Mouse (Mus musculus): Measurements from ENCODE around the gene Gm8879. TPM values are rescaled to one million over a fixed set of nuclear protein-coding genes. Genes with fewer than 3 reads are reported as not detected.
"Not testable (repeated sequence)": the region's sequence is repeated elsewhere in the genome, so short reads cannot be mapped to it uniquely, and the experiment has no call there.

The Gm8879 gene
- polyA plus RNA-seq (2016; fragmentation: Nextera tagmentation; extraction: Ambion mirVana): not detected in 2 replicates

DNA sequence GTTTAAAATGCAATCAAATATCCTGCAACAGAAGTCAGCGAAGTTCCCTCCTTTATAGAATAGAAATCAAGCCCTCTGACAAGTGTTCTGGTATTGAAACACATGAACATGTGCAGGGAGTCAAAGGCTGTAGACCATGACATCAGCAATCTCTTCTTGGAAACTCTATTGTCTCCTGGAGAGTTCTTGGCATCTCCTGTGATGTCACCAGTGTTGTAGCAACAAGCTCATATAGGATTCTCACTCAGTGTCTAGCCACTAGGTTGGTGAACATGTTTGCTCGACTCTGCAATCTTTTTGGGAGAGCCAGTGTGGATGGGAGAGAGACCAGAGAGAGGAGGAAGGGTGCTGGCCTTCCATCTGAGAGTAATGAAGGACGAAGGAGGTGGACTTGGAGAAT lies at the start of gene Gm8879:
Gene Gm8879 (plus strand): TSS at position 301 of the 400 bp plus-strand sequence.
- not testable (repeated sequence) for H3K36me3 ChIP-seq; H3K27me3 ChIP-seq (ENCODE audit: low read depth, poor library complexity, severe bottlenecking); H3K4me3 ChIP-seq; DNase-seq (ENCODE audit: low spot score); H3K27ac ChIP-seq (replicated peaks); H3K9me3 ChIP-seq (replicated peaks); H3K4me1 ChIP-seq
- WGBS: no CpG with 5 or more reads among the region's 3 CpGs

DNA sequence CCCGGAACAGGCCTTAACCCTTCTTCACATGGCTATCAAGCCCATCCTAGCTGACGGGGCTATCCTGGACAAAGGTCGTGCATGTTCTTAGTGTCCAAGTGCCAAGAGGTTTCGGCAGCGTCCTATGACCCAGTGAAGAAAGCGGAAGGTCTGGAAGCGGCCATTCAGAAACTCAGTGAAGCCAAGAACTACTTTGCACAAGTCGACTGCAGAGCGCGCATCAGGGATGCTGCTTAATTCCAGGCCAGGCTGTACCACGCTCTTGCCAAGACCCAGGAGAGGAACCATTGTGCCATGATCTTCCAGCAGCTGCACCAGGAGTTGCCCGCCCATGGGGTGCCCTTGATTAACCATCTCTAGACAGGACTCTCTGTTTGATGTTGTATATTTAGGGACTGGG lies 10.6 kb downstream of the Gm8879 start:
- not testable (repeated sequence) for DNase-seq (ENCODE audit: low spot score); H3K27me3 ChIP-seq (ENCODE audit: low read depth, poor library complexity, severe bottlenecking); H3K4me1 ChIP-seq; H3K9me3 ChIP-seq (replicated peaks); H3K4me3 ChIP-seq; H3K36me3 ChIP-seq; H3K27ac ChIP-seq (replicated peaks)
- 93% methylated on average over 12 of the region's 12 CpGs for WGBS

Other genes with a start within 250 kb of the Gm8879 start
- not detected in 2 replicates for gene Gm8871, start 179.8 kb upstream of the Gm8879 start, polyA plus RNA-seq (2016; fragmentation: Nextera tagmentation; extraction: Ambion mirVana)
- gene Gm8857, start 179.8 kb upstream of the Gm8879 start, polyA plus RNA-seq (2016; fragmentation: Nextera tagmentation; extraction: Ambion mirVana): not detected in 2 replicates
- gene Gm5861, start 55.4 kb downstream of the Gm8879 start, polyA plus RNA-seq (2016; fragmentation: Nextera tagmentation; extraction: Ambion mirVana): not detected in 2 replicates
- gene Gm8890, start 128.4 kb downstream of the Gm8879 start, polyA plus RNA-seq (2016; fragmentation: Nextera tagmentation; extraction: Ambion mirVana): not detected in 2 replicates
- gene Speer1, start 213.9 kb downstream of the Gm8879 start, polyA plus RNA-seq (2016; fragmentation: Nextera tagmentation; extraction: Ambion mirVana): not detected in 2 replicates

Measured in midbrain, embryonic 10.5 days (tissue).